Mouse (Mus musculus) lung, embryonic 14.5 days (tissue): ENCODE results near the gene Kcnq1. TPM values are rescaled to one million over a fixed set of nuclear protein-coding genes. Genes with fewer than 3 reads are reported as not detected.

Experiments
- ATAC-seq: fragments of 200-750 bp; cut with Nextera tagmentation; 2 replicates; pipeline ENCODE4 v1.8.0; 2017; ENCODE audit warnings: mild to moderate bottlenecking, moderate TSS enrichment, moderate library complexity; ENCODE audit not compliant: insufficient read depth
- DNase-seq: peaks from one replicate; pipeline ENCODE4 v3.0.0-alpha.2; 2015
- H3K27ac ChIP-seq: fragments of 300-500 bp; sonication (generic); 2 replicates; pipeline ENCODE4 v1.5.1; 2014; ENCODE audit warnings: low read depth, mild to moderate bottlenecking, moderate library complexity
- H3K27me3 ChIP-seq: fragments of 300-500 bp; sonication (generic); 2 replicates; pipeline ENCODE4 v1.6.1; 2014; ENCODE audit warnings: low read length, control low read depth; ENCODE audit not compliant: insufficient read depth
- H3K36me3 ChIP-seq: fragments of 300-500 bp; sonication (generic); 2 replicates; pipeline ENCODE4 v1.6.1; 2014; ENCODE audit warnings: control low read depth; ENCODE audit not compliant: insufficient read depth
- H3K4me1 ChIP-seq: fragments of 300-500 bp; sonication (generic); 2 replicates; pipeline ENCODE4 v1.6.1; 2014; ENCODE audit warnings: antibody characterized with exemption, control low read depth; ENCODE audit not compliant: insufficient read depth
- H3K4me2 ChIP-seq: fragments of 300-500 bp; sonication (generic); 2 replicates; pipeline ENCODE4 v1.6.1; 2014; ENCODE audit warnings: mild to moderate bottlenecking
- H3K4me3 ChIP-seq: fragments of 300-500 bp; sonication (generic); 2 replicates; pipeline ENCODE4 v1.5.1; 2014; ENCODE audit warnings: low read depth, low read length
- H3K9ac ChIP-seq: fragments of 300-500 bp; sonication (generic); 2 replicates; pipeline ENCODE4 v1.6.1; 2014
- H3K9me3 ChIP-seq: fragments of 300-500 bp; sonication (generic); 2 replicates; pipeline ENCODE4 v1.6.1; 2016; ENCODE audit warnings: low read depth, low read length, control low read depth
- CTCF ChIP-seq: IDR thresholded peaks from 2 replicates; pipeline ENCODE4 v1.5.1; 2016; ENCODE audit warnings: antibody characterized with exemption, low read depth
- WGBS: fragments of 180-500 bp; shearing (Covaris S2); extraction: QIAGEN DNeasy Blood & Tissue Kit; methylation state at CpG from one replicate; pipeline ENCODE4 v1.1.7; 2014; 5-methylcytosine and 5-hydroxymethylcytosine counted together
- polyA plus RNA-seq: library from polyadenylated mRNA; unstranded; fragments of >200 nt; fragmentation: Nextera tagmentation; extraction: Ambion mirVana; gene quantifications from 2 replicates; pipeline ENCODE4 v1.2.1, GENCODE M21; 2014

Kcnq1 gene
- polyA plus RNA-seq, 1 experiment from 2014 or later = 5.3 TPM

GRCm38 (mm10) chr7:143283625-143284024 is 177.5 kb downstream of the Kcnq1 start:
- Histone ChIP-seq H3K4me2 (no peak overlapping the region), H3K9ac (no peak overlapping the region), H3K4me1 (peaks cover 13% of the 10 kb centered on the region; the same call in 1 of the 2 replicates), H3K27ac (no peak overlapping the region), H3K9me3 (no peaks in the 10 kb centered on the region), H3K36me3 (no peaks in the 10 kb centered on the region; the same call in 1 of the 2 replicates), H3K4me3 (no peak overlapping the region), H3K27me3 (no peaks in the 10 kb centered on the region)
- DNase-seq (no peak), ATAC-seq (no peak)
- WGBS = 53% methylated on average over 2 of the region's 2 CpGs
- TF ChIP-seq CTCF = no peak

GRCm38 (mm10) chr7:143284866-143285265 is 178.7 kb downstream of the Kcnq1 start:
- no peak for ATAC-seq
- Histone ChIP-seq H3K9ac (no peak overlapping the region), H3K36me3 (no peaks in the 10 kb centered on the region; the same call in 1 of the 2 replicates), H3K4me3 (no peak overlapping the region), H3K4me1 (peaks cover 23% of the 10 kb centered on the region), H3K27me3 (no peaks in the 10 kb centered on the region), H3K9me3 (no peaks in the 10 kb centered on the region), H3K27ac (0 out of 2 replicates have a peak overlapping the region, but pooled peaks have one; percentile 6), H3K4me2 (no peak overlapping the region)
- 35% methylated on average over 1 of the region's 1 CpGs for WGBS
- TF ChIP-seq CTCF = no peak
- DNase-seq = no peak

- Histone ChIP-seq H3K27me3 (no peaks in the 10 kb centered on the region), H3K9me3 (no peaks in the 10 kb centered on the region), H3K36me3 (no peaks in the 10 kb centered on the region; the same call in 1 of the 2 replicates), H3K4me2 (no peak overlapping the region), H3K4me3 (no peak overlapping the region), H3K9ac (no peak overlapping the region), H3K27ac (no peak overlapping the region), H3K4me1 (peaks cover 24% of the 10 kb centered on the region)
- 48% methylated on average over 3 of the region's 3 CpGs for WGBS
- no peak for TF ChIP-seq CTCF
- DNase-seq (no peak), ATAC-seq (no peak)
Observed at GRCm38 (mm10) chr7:143285440-143285839, 179.3 kb downstream of the Kcnq1 start.

- Histone ChIP-seq H3K27me3 (no peaks in the 10 kb centered on the region), H3K4me3 (no peak overlapping the region), H3K27ac (no peak overlapping the region), H3K9ac (no peak overlapping the region), H3K9me3 (no peaks in the 10 kb centered on the region), H3K4me1 (peaks cover 27% of the 10 kb centered on the region), H3K4me2 (no peak overlapping the region), H3K36me3 (no peaks in the 10 kb centered on the region)
- ATAC-seq = no peak
- WGBS = 37% methylated on average over 8 of the region's 8 CpGs
- TF ChIP-seq CTCF = no peak
- DNase-seq = no peak
Observed at GRCm38 (mm10) chr7:143286532-143287290, 180.5 kb downstream of the Kcnq1 start.

- TF ChIP-seq CTCF = no peak
- Histone ChIP-seq H3K27ac (no peak overlapping the region), H3K9me3 (no peaks in the 10 kb centered on the region), H3K9ac (no peak overlapping the region), H3K4me1 (peaks cover 27% of the 10 kb centered on the region), H3K4me2 (no peak overlapping the region), H3K36me3 (no peaks in the 10 kb centered on the region), H3K27me3 (no peaks in the 10 kb centered on the region), H3K4me3 (no peak overlapping the region)
- 80% methylated on average over 7 of the region's 7 CpGs for WGBS
- no peak for DNase-seq
- no peak for ATAC-seq
Observed at GRCm38 (mm10) chr7:143288135-143288534, 182.0 kb downstream of the Kcnq1 start.

- Histone ChIP-seq H3K4me2 (no peak overlapping the region), H3K4me3 (no peak overlapping the region), H3K36me3 (no peaks in the 10 kb centered on the region), H3K9ac (no peak overlapping the region), H3K4me1 (peaks cover 27% of the 10 kb centered on the region), H3K27ac (no peak overlapping the region), H3K9me3 (no peaks in the 10 kb centered on the region), H3K27me3 (no peaks in the 10 kb centered on the region)
- DNase-seq = no peak
- 49% methylated on average over 3 of the region's 3 CpGs for WGBS
- no peak for ATAC-seq
- no peak for TF ChIP-seq CTCF
Observed at GRCm38 (mm10) chr7:143289082-143289849, 183.1 kb downstream of the Kcnq1 start.
